Mouse (Mus musculus): Measurements from ENCODE around the gene Cckar. TPM values are rescaled to one million over a fixed set of nuclear protein-coding genes. Genes with fewer than 3 reads are reported as not detected.

Cckar gene
- total and polyA plus RNA-seq, 3 experiments = not detected

GRCm38 (mm10) chr5:53672352-53672751 is 35.2 kb downstream of the Cckar start:
- H3K27me3 ChIP-seq (replicated peaks) = no peaks in the 10 kb centered on the region
- H3K9me3 ChIP-seq (replicated peaks; ENCODE audit: low read length) = peaks cover 13% of the 10 kb centered on the region
- in situ Hi-C loops (cut with MboI; ENCODE audit: low pct_ligation_motif_present, low pct_unique_long_range_greater_than_20kb, low sequenced_read_pairs) = loop anchor here (10.0 kb wide), 1 partner anchor 328 kb away; no protein-coding TSS in a partner anchor
- no peak overlapping the region for H3K4me3 ChIP-seq (replicated peaks in 1 of 3; ENCODE audit: low read depth in 2 of 3, low read length in 2 of 3, poor library complexity in 1 of 3)
- no peaks in the 10 kb centered on the region for H3K36me3 ChIP-seq (replicated peaks in 1 of 2; ENCODE audit: control insufficient read depth in 1 of 2, insufficient read depth in 1 of 2, low read length in 1 of 2)
- 0 out of 2 replicates have a peak overlapping the region, but pooled peaks have one; percentile 30 for H3K4me2 ChIP-seq (ENCODE audit: insufficient read depth, low read depth, poor library complexity, severe bottlenecking)
- H3K79me2 ChIP-seq (replicated peaks; ENCODE audit: control insufficient read depth, extremely low read depth, insufficient read depth, poor library complexity, severe bottlenecking) = no peaks in the 10 kb centered on the region
- no peak overlapping the region for H3K27ac ChIP-seq (ENCODE audit: insufficient read depth, low read depth)
- H3K9ac ChIP-seq (ENCODE audit: insufficient read depth, low read depth) = no peak overlapping the region
- dilution Hi-C loops (cut with MboI; ENCODE audit: extremely low pct_ligation_motif_present, extremely low pct_unique_long_range_greater_than_20kb, low sequenced_read_pairs) = no loop called here
- peak; percentile 83 for DNase-seq (ENCODE audit: extremely low read depth)
- H3K4me1 ChIP-seq (ENCODE audit: control insufficient read depth in 1 of 2, insufficient read depth in 2 of 2) = peaks cover 0 to 4% of the 10 kb centered on the region in 2 experiments; a peak in 1 of 4 replicates
- TF ChIP-seq MEF2A (IDR thresholded peaks at IDR 0.05; ENCODE audit: borderline replicate concordance, low read depth, low read length) (no peak), MYC (IDR thresholded peaks at IDR 0.05; ENCODE audit: low read depth, low read length) (peak; percentile 90), MAX (IDR thresholded peaks at IDR 0.05; ENCODE audit: low read length) (0 out of 2 replicates have a peak, but pooled peaks have one; percentile 59), E2F4 (IDR thresholded peaks at IDR 0.05; ENCODE audit: insufficient replicate concordance, low read depth, low read length) (no peak), GABPA (IDR thresholded peaks at IDR 0.05; ENCODE audit: insufficient replicate concordance, low read depth, low read length) (no peak), BHLHE40 (IDR thresholded peaks at IDR 0.05; ENCODE audit: low read depth, low read length) (no peak), TCF12 (IDR thresholded peaks at IDR 0.05; ENCODE audit: low read depth, low read length) (no peak), TBP (conservative IDR thresholded peaks at IDR 0.05; ENCODE audit: low read depth, low read length) (no peak), ETS1 (conservative IDR thresholded peaks at IDR 0.05; ENCODE audit: low read depth, low read length) (no peak), MAZ (IDR thresholded peaks at IDR 0.05; ENCODE audit: low read depth, low read length) (peak; percentile 39; the same call in 1 of the 2 replicates), MAFK (IDR thresholded peaks at IDR 0.05; ENCODE audit: insufficient replicate concordance, low read length) (no peak), NELFE (IDR thresholded peaks at IDR 0.05; ENCODE audit: low read depth, low read length) (no peak; the same call in 1 of the 2 replicates), NRF1 (IDR thresholded peaks at IDR 0.05; ENCODE audit: low read depth, low read length) (no peak), JUN (IDR thresholded peaks at IDR 0.05; ENCODE audit: insufficient read depth, low read depth, low read length) (no peak), PAX5 (IDR thresholded peaks at IDR 0.05; ENCODE audit: low read length) (no peak), MXI1 (IDR thresholded peaks at IDR 0.05; ENCODE audit: low read depth, low read length) (no peak), ZC3H11A (IDR thresholded peaks at IDR 0.05; ENCODE audit: low read depth, low read length) (peak; percentile 86), UBTF (IDR thresholded peaks at IDR 0.05; ENCODE audit: low read depth, low read length) (no peak), POLR2AphosphoS2 (IDR thresholded peaks at IDR 0.05; ENCODE audit: low read depth, low read length) (no peak), ELF1 (IDR thresholded peaks at IDR 0.05; ENCODE audit: low read depth, low read length) (no peak), SMC3 (IDR thresholded peaks at IDR 0.05; ENCODE audit: low read depth, low read length) (peak; percentile 96), CTCF (conservative IDR thresholded peaks at IDR 0.05 in 1 of 2, IDR thresholded peaks at IDR 0.05 in 1 of 2; ENCODE audit: low read depth in 2 of 2, low read length in 2 of 2) (peak; percentile 76 to 87), CHD1 (IDR thresholded peaks at IDR 0.05; ENCODE audit: low read depth, low read length) (no peak), RAD21 (IDR thresholded peaks at IDR 0.05; ENCODE audit: low read depth, low read length) (peak; percentile 90), JUND (conservative IDR thresholded peaks at IDR 0.05; ENCODE audit: low read depth, low read length) (no peak), ZMIZ1 (IDR thresholded peaks at IDR 0.05; ENCODE audit: low read depth, low read length) (no peak)
